Mouse (Mus musculus): ENCODE results near the gene Adgrb3. TPM values are rescaled to one million over a fixed set of nuclear protein-coding genes. Genes with fewer than 3 reads are reported as not detected.

Gene Adgrb3
- total and polyA plus RNA-seq, 2 experiments from 2014 or later: 0.07 to 2.9 TPM

DNA sequence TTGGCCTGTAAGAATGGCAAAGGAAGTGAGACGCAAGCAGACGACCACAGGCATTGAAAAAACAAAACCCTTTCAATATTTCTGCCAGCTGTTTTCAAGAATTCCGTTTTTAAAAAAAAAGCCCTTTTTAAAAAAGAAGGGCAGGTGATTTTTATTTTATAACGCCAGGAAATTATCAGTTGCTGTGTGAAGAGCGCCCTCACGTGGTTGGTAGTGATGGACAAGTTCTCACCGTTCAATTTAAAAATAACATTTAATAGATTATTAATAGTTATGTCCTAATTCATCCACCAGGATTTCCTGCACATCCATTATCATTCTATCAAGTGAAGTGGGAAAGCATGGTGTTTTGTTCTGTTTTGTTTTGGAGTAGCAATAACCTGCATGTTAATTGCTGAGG lies 2.7 kb downstream of the Adgrb3 start:
- Histone ChIP-seq H3K36me3 (replicated peaks; ENCODE audit: control insufficient read depth, insufficient read depth, low read length) (no peaks in the 10 kb centered on the region), H3K9ac (replicated peaks; ENCODE audit: low read depth, low read length) (no peak overlapping the region), H3K4me2 (ENCODE audit: low read depth, low read length) (no peak overlapping the region), H3K4me1 (ENCODE audit: control insufficient read depth, insufficient read depth) (peaks cover 5% of the 10 kb centered on the region; the same call in 1 of the 2 replicates), H3K27me3 (ENCODE audit: control insufficient read depth, insufficient read depth, low read length) (peaks cover 37% of the 10 kb centered on the region), H3K9me3 (replicated peaks; ENCODE audit: control insufficient read depth, low read length) (no peaks in the 10 kb centered on the region), H3K27ac (ENCODE audit: low read depth) (no peak overlapping the region), H3K4me3 (ENCODE audit: low read depth, low read length) (no peak overlapping the region)
- no peak for DNase-seq (ENCODE audit: low spot score)
- TF ChIP-seq CTCF (IDR thresholded peaks at IDR 0.05; ENCODE audit: low read depth): peak; percentile 24; the same call in 1 of the 2 replicates
- no peak for TF ChIP-seq EP300 (IDR thresholded peaks at IDR 0.05; ENCODE audit: low read depth)
- ATAC-seq (ENCODE audit: insufficient read depth, low read depth): no peak
- WGBS: 13% methylated on average over 7 of the region's 7 CpGs

DNA sequence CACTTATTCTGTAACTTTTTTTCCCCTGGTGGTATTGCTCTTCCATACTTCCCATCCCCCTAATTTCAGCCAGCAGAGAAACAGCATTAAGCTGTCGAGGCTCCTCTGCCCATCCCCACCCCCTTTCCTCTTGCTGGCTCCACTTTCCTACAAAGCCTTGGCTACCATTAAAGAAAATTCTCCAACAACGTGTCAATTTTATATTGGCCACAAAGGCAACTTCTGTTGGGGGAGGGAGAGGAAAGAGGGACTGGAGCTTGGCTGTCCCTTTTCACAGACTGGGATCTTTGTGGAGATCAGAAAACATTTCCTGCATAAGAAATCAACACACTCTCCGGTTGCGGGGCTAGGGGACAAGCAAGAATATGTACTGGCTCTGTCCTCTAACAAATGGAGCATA lies 4.9 kb downstream of the Adgrb3 start:
- Histone ChIP-seq H3K4me2 (ENCODE audit: low read depth, low read length) (no peak overlapping the region), H3K27me3 (ENCODE audit: control insufficient read depth, insufficient read depth, low read length) (peaks cover 18% of the 10 kb centered on the region), H3K36me3 (replicated peaks; ENCODE audit: control insufficient read depth, insufficient read depth, low read length) (no peaks in the 10 kb centered on the region), H3K9ac (replicated peaks; ENCODE audit: low read depth, low read length) (no peak overlapping the region), H3K27ac (ENCODE audit: low read depth) (no peak overlapping the region), H3K9me3 (replicated peaks; ENCODE audit: control insufficient read depth, low read length) (no peaks in the 10 kb centered on the region), H3K4me1 (ENCODE audit: control insufficient read depth, insufficient read depth) (peaks cover 2% of the 10 kb centered on the region; the same call in 1 of the 2 replicates), H3K4me3 (ENCODE audit: low read depth, low read length) (no peak overlapping the region)
- TF ChIP-seq CTCF (IDR thresholded peaks at IDR 0.05; ENCODE audit: low read depth) (no peak), EP300 (IDR thresholded peaks at IDR 0.05; ENCODE audit: low read depth) (no peak)
- no peak for DNase-seq (ENCODE audit: low spot score)
- no peak for ATAC-seq (ENCODE audit: insufficient read depth, low read depth)
- 31% methylated on average over 4 of the region's 4 CpGs for WGBS

DNA sequence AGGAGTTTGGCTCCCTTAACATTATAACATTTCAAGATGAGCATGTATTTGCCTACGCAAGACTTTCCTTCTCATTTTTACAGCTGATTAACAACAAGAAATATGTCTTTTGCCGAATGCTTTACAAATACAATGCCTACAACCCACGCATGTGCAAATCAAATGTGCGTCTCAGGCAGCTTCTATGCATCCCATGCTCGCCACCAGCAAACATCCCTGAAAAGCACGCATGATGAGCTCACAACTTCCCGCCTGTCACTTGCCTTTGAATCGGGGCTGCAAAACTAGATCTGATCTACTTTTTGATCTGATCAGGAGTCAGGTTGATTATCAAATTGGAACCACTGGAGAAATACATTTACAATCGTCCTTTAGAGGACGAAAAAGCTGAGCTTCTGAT lies 5.5 kb downstream of the Adgrb3 start:
- Histone ChIP-seq H3K4me1 (ENCODE audit: control insufficient read depth, insufficient read depth) (no peaks in the 10 kb centered on the region), H3K27ac (ENCODE audit: low read depth) (no peak overlapping the region), H3K9ac (replicated peaks; ENCODE audit: low read depth, low read length) (no peak overlapping the region), H3K27me3 (ENCODE audit: control insufficient read depth, insufficient read depth, low read length) (peaks cover 12% of the 10 kb centered on the region), H3K4me3 (ENCODE audit: low read depth, low read length) (no peak overlapping the region), H3K9me3 (replicated peaks; ENCODE audit: control insufficient read depth, low read length) (no peaks in the 10 kb centered on the region), H3K36me3 (replicated peaks; ENCODE audit: control insufficient read depth, insufficient read depth, low read length) (no peaks in the 10 kb centered on the region), H3K4me2 (ENCODE audit: low read depth, low read length) (no peak overlapping the region)
- TF ChIP-seq CTCF (IDR thresholded peaks at IDR 0.05; ENCODE audit: low read depth): no peak
- no peak for TF ChIP-seq EP300 (IDR thresholded peaks at IDR 0.05; ENCODE audit: low read depth)
- ATAC-seq (ENCODE audit: insufficient read depth, low read depth) (no peak), DNase-seq (ENCODE audit: low spot score) (no peak)
- 72% methylated on average over 10 of the region's 10 CpGs for WGBS

DNA sequence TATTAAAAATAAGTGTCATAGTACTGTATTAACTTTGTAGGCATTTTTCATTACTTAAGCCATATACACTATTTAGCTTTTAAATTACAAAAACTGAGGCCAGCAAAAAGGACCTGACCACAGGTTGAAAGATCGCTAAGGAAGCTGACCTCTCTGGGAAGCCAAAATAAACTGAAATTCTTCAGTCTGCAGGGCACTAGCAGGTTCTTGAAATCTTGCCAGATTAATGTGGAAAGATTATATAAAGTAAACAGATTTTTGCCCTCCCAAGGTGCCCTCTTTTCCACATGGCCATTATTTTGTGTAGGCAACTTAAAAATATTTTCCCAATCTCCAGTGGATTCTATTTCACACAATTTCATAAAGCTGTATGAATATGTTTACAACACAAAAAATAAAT lies 14.0 kb downstream of the Adgrb3 start:
- ATAC-seq (ENCODE audit: insufficient read depth, low read depth): no peak
- no peak for TF ChIP-seq EP300 (IDR thresholded peaks at IDR 0.05; ENCODE audit: low read depth)
- TF ChIP-seq CTCF (IDR thresholded peaks at IDR 0.05; ENCODE audit: low read depth): no peak

DNA sequence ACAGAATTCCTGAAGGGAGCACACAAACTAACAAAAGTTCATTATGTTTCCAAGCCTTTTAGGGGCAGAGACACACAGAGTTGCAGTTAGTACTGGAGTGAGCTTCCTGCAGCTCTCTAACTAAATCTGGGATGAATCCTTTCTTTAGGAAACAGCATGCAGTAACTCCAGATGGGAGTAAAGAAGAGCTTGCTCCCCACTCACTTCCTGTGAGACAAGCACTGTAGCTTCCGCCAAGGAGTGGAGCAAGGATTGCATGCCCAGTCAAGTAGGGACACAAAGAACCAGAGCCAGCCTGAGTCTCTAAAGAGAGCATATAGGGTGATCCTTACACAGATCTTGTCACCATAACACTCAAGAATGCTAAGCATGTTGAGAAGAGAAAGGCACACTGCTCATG lies 50.7 kb downstream of the Adgrb3 start:
- Histone ChIP-seq H3K27ac (ENCODE audit: low read depth) (no peak overlapping the region), H3K9ac (replicated peaks; ENCODE audit: low read depth, low read length) (no peak overlapping the region), H3K4me3 (ENCODE audit: low read depth, low read length) (no peak overlapping the region), H3K27me3 (ENCODE audit: control insufficient read depth, insufficient read depth, low read length) (no peaks in the 10 kb centered on the region), H3K4me1 (ENCODE audit: control insufficient read depth, insufficient read depth) (no peaks in the 10 kb centered on the region), H3K36me3 (replicated peaks; ENCODE audit: control insufficient read depth, insufficient read depth, low read length) (no peaks in the 10 kb centered on the region), H3K9me3 (replicated peaks; ENCODE audit: control insufficient read depth, low read length) (no peaks in the 10 kb centered on the region), H3K4me2 (ENCODE audit: low read depth, low read length) (no peak overlapping the region)
- WGBS: 62% methylated on average over 1 of the region's 1 CpGs
- DNase-seq (ENCODE audit: low spot score) (no peak), ATAC-seq (ENCODE audit: insufficient read depth, low read depth) (no peak)
- TF ChIP-seq EP300 (IDR thresholded peaks at IDR 0.05; ENCODE audit: low read depth): no peak
- no peak for TF ChIP-seq CTCF (IDR thresholded peaks at IDR 0.05; ENCODE audit: low read depth)

More for the DNA sequence above, 14.0 kb downstream of the Adgrb3 start:
- Histone ChIP-seq H3K36me3 (replicated peaks; ENCODE audit: control insufficient read depth, insufficient read depth, low read length) (no peaks in the 10 kb centered on the region), H3K4me1 (ENCODE audit: control insufficient read depth, insufficient read depth) (no peaks in the 10 kb centered on the region), H3K9ac (replicated peaks; ENCODE audit: low read depth, low read length) (no peak overlapping the region), H3K27ac (ENCODE audit: low read depth) (no peak overlapping the region), H3K9me3 (replicated peaks; ENCODE audit: control insufficient read depth, low read length) (no peaks in the 10 kb centered on the region), H3K27me3 (ENCODE audit: control insufficient read depth, insufficient read depth, low read length) (no peaks in the 10 kb centered on the region), H3K4me3 (ENCODE audit: low read depth, low read length) (no peak overlapping the region), H3K4me2 (ENCODE audit: low read depth, low read length) (no peak overlapping the region)
- WGBS: 81% methylated on average over 1 of the region's 1 CpGs
- DNase-seq (ENCODE audit: low spot score): no peak

DNA sequence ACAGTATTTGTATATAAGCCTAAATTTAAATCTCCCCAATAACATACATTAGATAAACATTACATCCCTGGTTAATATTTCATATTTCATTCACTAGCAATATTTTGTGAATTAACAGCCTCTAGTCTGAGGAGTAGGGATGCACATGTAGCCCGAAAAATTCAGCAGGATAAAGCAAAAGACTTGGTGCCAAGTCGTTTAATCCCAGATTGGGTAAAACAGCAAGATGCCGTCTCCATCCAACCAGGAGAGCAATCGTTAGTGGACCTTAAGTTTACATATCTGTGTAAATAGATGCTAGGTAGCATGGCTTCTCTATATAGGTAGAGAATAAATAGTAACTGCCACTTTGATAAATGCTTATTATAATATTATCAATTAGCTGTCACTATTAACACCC lies 52.0 kb downstream of the Adgrb3 start:
- Histone ChIP-seq H3K9me3 (replicated peaks; ENCODE audit: control insufficient read depth, low read length) (no peaks in the 10 kb centered on the region), H3K27me3 (ENCODE audit: control insufficient read depth, insufficient read depth, low read length) (no peaks in the 10 kb centered on the region), H3K36me3 (replicated peaks; ENCODE audit: control insufficient read depth, insufficient read depth, low read length) (no peaks in the 10 kb centered on the region), H3K4me2 (ENCODE audit: low read depth, low read length) (no peak overlapping the region), H3K4me3 (ENCODE audit: low read depth, low read length) (no peak overlapping the region), H3K4me1 (ENCODE audit: control insufficient read depth, insufficient read depth) (no peaks in the 10 kb centered on the region), H3K27ac (ENCODE audit: low read depth) (no peak overlapping the region), H3K9ac (replicated peaks; ENCODE audit: low read depth, low read length) (no peak overlapping the region)
- ATAC-seq (ENCODE audit: insufficient read depth, low read depth): no peak
- TF ChIP-seq EP300 (IDR thresholded peaks at IDR 0.05; ENCODE audit: low read depth) (no peak), CTCF (IDR thresholded peaks at IDR 0.05; ENCODE audit: low read depth) (no peak)
- no peak for DNase-seq (ENCODE audit: low spot score)
- WGBS: 72% methylated on average over 4 of the region's 4 CpGs

Measured in heart, postnatal 0 days (tissue).